Mouse (Mus musculus) brain, embryonic 14.5 days (tissue): ENCODE results near the gene Gm14214.

Experiments used
- CTCF ChIP-seq: fragments of 200-500 bp; IDR thresholded peaks from 2 replicates; pipeline ENCODE4 v1.5.1; 2012; ENCODE audit warnings: inconsistent platforms, mild to moderate bottlenecking, moderate library complexity, borderline replicate concordance; ENCODE audit not compliant: insufficient read depth, insufficient read length; ENCODE audit errors: extremely low read depth
- POLR2A ChIP-seq: fragments of 200-500 bp; IDR thresholded peaks from 2 replicates; pipeline ENCODE4 v1.6.1; 2012; ENCODE audit warnings: mild to moderate bottlenecking, inconsistent platforms, borderline replicate concordance; ENCODE audit not compliant: poor library complexity, insufficient read depth, insufficient read length, severe bottlenecking; ENCODE audit errors: extremely low read depth

DNA sequence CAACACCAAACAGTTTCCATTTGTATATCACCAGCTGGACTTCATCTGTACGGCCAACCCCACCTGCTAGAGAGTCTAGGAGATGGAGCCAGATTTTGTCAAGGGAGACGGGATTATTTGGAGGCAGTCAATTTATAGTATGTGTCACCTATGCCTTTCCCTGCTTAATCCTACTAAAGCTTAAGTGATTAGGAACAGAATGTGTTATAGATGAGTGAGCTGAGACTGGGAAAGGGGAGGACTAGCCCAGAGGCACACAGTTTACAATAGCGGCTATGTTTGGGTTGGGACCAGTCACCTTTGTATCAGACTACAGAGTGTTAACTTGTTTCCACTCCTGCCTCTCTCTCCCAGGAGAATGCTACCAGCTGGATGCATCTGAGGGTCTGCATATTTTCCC is 9.8 kb upstream of the Gm14214 start:
- TF ChIP-seq POLR2A (no peak), CTCF (no peak)
